Mouse (Mus musculus): ENCODE data around the gene Ntmt1. TPM values are rescaled to one million over a fixed set of nuclear protein-coding genes. Genes with fewer than 3 reads are reported as not detected.

The Ntmt1 gene
- polyA plus RNA-seq (2012; rRNA removed), result 14.3 and 23.8 TPM in 2 replicates

GRCm38 (mm10) chr2:30807648-30808295, at the start of gene Ntmt1:
Ntmt1 (plus strand) TSS chr2:30807826.
- peak; percentile 50 for TF ChIP-seq POLR2A (IDR thresholded peaks at IDR 0.05; ENCODE audit: low read depth, low read length)
- TF ChIP-seq CTCF (IDR thresholded peaks at IDR 0.05; ENCODE audit: extremely low read depth, insufficient read length, insufficient replicate concordance, low read depth, low read length), result no peak

DNA sequence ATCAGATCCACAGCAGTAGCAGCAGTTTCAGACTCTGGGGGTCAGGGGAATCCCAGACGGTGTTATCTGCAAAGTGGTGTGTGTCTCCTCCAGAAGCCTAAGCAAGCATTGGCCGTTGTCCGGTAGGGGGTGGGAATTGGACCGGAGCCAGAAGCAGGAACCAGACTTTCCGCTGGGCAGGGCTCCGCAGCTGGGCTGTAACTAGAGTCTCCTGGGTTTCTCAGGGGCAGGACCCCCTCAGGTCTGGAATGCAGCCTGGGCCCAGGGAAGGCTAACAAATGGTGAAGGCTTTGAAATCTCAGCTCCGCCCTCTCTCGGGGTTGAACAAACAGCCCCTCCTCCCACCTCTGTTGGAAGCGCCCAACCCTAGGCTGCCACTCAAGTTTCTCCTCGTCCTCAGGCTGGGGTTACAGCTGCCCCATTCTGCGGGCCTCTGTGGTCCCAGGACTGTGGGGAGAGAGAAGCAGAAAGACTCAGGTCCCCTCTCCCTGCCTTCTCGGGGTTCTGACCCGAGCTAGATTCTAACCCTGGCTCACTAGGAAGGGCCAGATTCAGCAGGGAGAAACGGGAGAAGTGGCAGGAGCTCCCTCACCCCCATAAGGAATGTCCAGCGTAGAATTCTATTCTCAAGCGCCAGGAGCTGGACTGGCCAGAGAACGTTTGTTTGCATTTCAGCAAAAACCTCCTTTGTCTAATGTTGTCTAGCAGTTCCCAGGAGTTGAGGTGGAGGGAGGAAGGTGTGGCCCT, 49.1 kb upstream of the Ntmt1 start:
- no peak overlapping the region for H3K27ac ChIP-seq (ENCODE audit: insufficient read depth, low read depth, low read length)
- TF ChIP-seq CTCF (IDR thresholded peaks at IDR 0.05; ENCODE audit: extremely low read depth, insufficient read length, insufficient replicate concordance, low read depth, low read length), result peak; percentile 25; the same call in 1 of the 2 replicates
- no peak for TF ChIP-seq POLR2A (IDR thresholded peaks at IDR 0.05; ENCODE audit: low read depth, low read length)
- H3K27me3 ChIP-seq (ENCODE audit: control insufficient read depth, insufficient read depth, low read length), result no peaks in the 10 kb centered on the region
- WGBS, result 13% methylated on average over 17 of the region's 17 CpGs
- H3K4me3 ChIP-seq (ENCODE audit: low read depth, low read length), result peak overlapping the region; percentile 15; the same call in 1 of the 2 replicates
- peaks cover 3% of the 10 kb centered on the region; the same call in 1 of the 2 replicates for H3K4me1 ChIP-seq (ENCODE audit: control insufficient read depth, insufficient read depth, insufficient read length, low read length)
- no peaks in the 10 kb centered on the region for H3K36me3 ChIP-seq (ENCODE audit: control insufficient read depth, insufficient read depth, low read length)

More at GRCm38 (mm10) chr2:30807648-30808295, at the start of gene Ntmt1:
- no peaks in the 10 kb centered on the region for H3K27me3 ChIP-seq (ENCODE audit: control insufficient read depth, insufficient read depth, low read length)
- H3K4me3 ChIP-seq (ENCODE audit: low read depth, low read length), result peak within 1 kb of the TSS; percentile 75
- H3K4me1 ChIP-seq (ENCODE audit: control insufficient read depth, insufficient read depth, insufficient read length, low read length), result peaks cover 8% of the 10 kb centered on the region; the same call in 1 of the 2 replicates
- WGBS, result under 1% methylated on average over 44 of the region's 44 CpGs
- H3K36me3 ChIP-seq (ENCODE audit: control insufficient read depth, insufficient read depth, low read length), result no peaks in the 10 kb centered on the region
- H3K27ac ChIP-seq (ENCODE audit: insufficient read depth, low read depth, low read length), result no peak within 1 kb of the TSS; the same call in 1 of the 2 replicates

GRCm38 (mm10) chr2:30759088-30759374, 48.6 kb upstream of the Ntmt1 start:
- WGBS, result 59% methylated on average over 4 of the region's 4 CpGs
- TF ChIP-seq CTCF (IDR thresholded peaks at IDR 0.05; ENCODE audit: extremely low read depth, insufficient read length, insufficient replicate concordance, low read depth, low read length), result no peak
- TF ChIP-seq POLR2A (IDR thresholded peaks at IDR 0.05; ENCODE audit: low read depth, low read length), result no peak
- H3K36me3 ChIP-seq (ENCODE audit: control insufficient read depth, insufficient read depth, low read length), result no peaks in the 10 kb centered on the region
- peaks cover 3% of the 10 kb centered on the region; the same call in 1 of the 2 replicates for H3K4me1 ChIP-seq (ENCODE audit: control insufficient read depth, insufficient read depth, insufficient read length, low read length)
- H3K27ac ChIP-seq (ENCODE audit: insufficient read depth, low read depth, low read length), result no peak overlapping the region
- no peaks in the 10 kb centered on the region for H3K27me3 ChIP-seq (ENCODE audit: control insufficient read depth, insufficient read depth, low read length)
- H3K4me3 ChIP-seq (ENCODE audit: low read depth, low read length), result no peak overlapping the region

DNA sequence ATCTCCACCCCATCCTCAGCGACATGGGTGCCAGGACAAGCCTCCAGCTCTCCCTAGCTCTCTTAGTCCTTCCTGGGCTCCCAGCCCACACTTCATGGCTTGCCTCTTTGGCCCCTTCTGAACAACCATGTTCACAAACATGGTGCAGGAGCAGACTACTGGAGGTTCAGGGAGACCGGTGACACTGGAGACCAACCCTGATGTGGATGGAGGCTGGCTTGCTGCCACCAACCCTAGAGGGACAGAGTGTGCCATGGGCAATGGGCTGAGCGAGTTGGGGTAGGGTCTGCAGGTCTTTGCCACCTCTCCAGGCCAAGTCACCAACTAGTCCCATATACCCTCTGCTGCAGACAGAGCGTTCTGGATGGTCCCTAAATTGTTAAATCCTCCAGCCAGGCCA, 48.2 kb upstream of the Ntmt1 start:
- TF ChIP-seq CTCF (IDR thresholded peaks at IDR 0.05; ENCODE audit: extremely low read depth, insufficient read length, insufficient replicate concordance, low read depth, low read length), result no peak
- no peak for TF ChIP-seq POLR2A (IDR thresholded peaks at IDR 0.05; ENCODE audit: low read depth, low read length)
- Histone ChIP-seq H3K27ac (ENCODE audit: insufficient read depth, low read depth, low read length) (no peak overlapping the region), H3K4me1 (ENCODE audit: control insufficient read depth, insufficient read depth, insufficient read length, low read length) (peaks cover 3% of the 10 kb centered on the region; the same call in 1 of the 2 replicates), H3K4me3 (ENCODE audit: low read depth, low read length) (no peak overlapping the region), H3K36me3 (ENCODE audit: control insufficient read depth, insufficient read depth, low read length) (no peaks in the 10 kb centered on the region), H3K27me3 (ENCODE audit: control insufficient read depth, insufficient read depth, low read length) (no peaks in the 10 kb centered on the region)
- 88% methylated on average over 4 of the region's 4 CpGs for WGBS

DNA sequence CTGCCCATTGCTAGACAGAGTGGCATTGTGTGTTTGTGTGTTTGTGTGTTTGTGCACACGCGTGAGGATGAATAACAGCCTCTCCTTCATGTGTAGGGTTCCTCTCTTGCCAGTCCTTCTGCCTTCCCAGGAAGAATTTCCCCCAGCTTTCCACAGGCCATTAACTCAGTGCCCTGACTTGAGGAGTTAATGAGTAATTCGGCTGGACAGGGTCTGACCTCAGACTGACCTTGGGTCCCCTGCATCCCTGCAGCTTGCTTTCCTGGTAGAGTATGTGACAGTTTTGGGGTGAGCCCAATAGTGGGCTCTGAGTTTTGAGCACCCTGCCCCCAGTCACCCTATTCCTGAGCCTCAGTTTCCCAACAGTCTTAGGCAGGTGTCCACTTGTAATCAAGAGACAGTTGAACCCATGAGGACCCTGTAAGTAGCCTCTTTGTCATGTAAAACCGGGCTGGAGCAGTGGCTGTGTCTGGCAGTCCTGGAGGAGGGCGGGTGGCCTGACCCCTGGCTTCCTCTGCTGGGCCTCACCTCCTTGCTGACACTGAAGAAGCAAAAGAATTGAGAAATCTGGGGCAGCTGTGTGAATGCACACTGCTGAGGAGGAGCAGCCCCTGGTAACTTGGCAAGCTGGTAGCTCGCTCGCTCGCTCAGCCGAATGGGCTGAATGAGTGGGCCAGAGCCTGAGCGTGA, 47.6 kb upstream of the Ntmt1 start:
- H3K36me3 ChIP-seq (ENCODE audit: control insufficient read depth, insufficient read depth, low read length), result no peaks in the 10 kb centered on the region
- TF ChIP-seq POLR2A (IDR thresholded peaks at IDR 0.05; ENCODE audit: low read depth, low read length) (no peak), CTCF (IDR thresholded peaks at IDR 0.05; ENCODE audit: extremely low read depth, insufficient read length, insufficient replicate concordance, low read depth, low read length) (no peak)
- 85% methylated on average over 10 of the region's 10 CpGs for WGBS
- no peaks in the 10 kb centered on the region for H3K27me3 ChIP-seq (ENCODE audit: control insufficient read depth, insufficient read depth, low read length)
- H3K27ac ChIP-seq (ENCODE audit: insufficient read depth, low read depth, low read length), result no peak overlapping the region
- no peak overlapping the region for H3K4me3 ChIP-seq (ENCODE audit: low read depth, low read length)
- H3K4me1 ChIP-seq (ENCODE audit: control insufficient read depth, insufficient read depth, insufficient read length, low read length), result peaks cover 3% of the 10 kb centered on the region; the same call in 1 of the 2 replicates

- TF ChIP-seq POLR2A (IDR thresholded peaks at IDR 0.05; ENCODE audit: low read depth, low read length) (no peak), CTCF (IDR thresholded peaks at IDR 0.05; ENCODE audit: extremely low read depth, insufficient read length, insufficient replicate concordance, low read depth, low read length) (no peak)
- no peak overlapping the region for H3K4me3 ChIP-seq (ENCODE audit: low read depth, low read length)
- WGBS, result 72% methylated on average over 6 of the region's 6 CpGs
- H3K36me3 ChIP-seq (ENCODE audit: control insufficient read depth, insufficient read depth, low read length), result no peaks in the 10 kb centered on the region
- peaks cover 3% of the 10 kb centered on the region; the same call in 1 of the 2 replicates for H3K4me1 ChIP-seq (ENCODE audit: control insufficient read depth, insufficient read depth, insufficient read length, low read length)
- H3K27ac ChIP-seq (ENCODE audit: insufficient read depth, low read depth, low read length), result no peak overlapping the region
- no peaks in the 10 kb centered on the region for H3K27me3 ChIP-seq (ENCODE audit: control insufficient read depth, insufficient read depth, low read length)
Measured at GRCm38 (mm10) chr2:30760706-30761105, 46.9 kb upstream of the Ntmt1 start.

GRCm38 (mm10) chr2:30766446-30766845, 41.2 kb upstream of the Ntmt1 start:
- 75% methylated on average over 5 of the region's 5 CpGs for WGBS
- Histone ChIP-seq H3K4me1 (ENCODE audit: control insufficient read depth, insufficient read depth, insufficient read length, low read length) (peaks cover 2% of the 10 kb centered on the region), H3K4me3 (ENCODE audit: low read depth, low read length) (no peak overlapping the region), H3K27ac (ENCODE audit: insufficient read depth, low read depth, low read length) (no peak overlapping the region), H3K27me3 (ENCODE audit: control insufficient read depth, insufficient read depth, low read length) (no peaks in the 10 kb centered on the region), H3K36me3 (ENCODE audit: control insufficient read depth, insufficient read depth, low read length) (no peaks in the 10 kb centered on the region)
- TF ChIP-seq POLR2A (IDR thresholded peaks at IDR 0.05; ENCODE audit: low read depth, low read length) (no peak), CTCF (IDR thresholded peaks at IDR 0.05; ENCODE audit: extremely low read depth, insufficient read length, insufficient replicate concordance, low read depth, low read length) (no peak)
